Mouse (Mus musculus): ENCODE results near the gene Pogk. TPM values are rescaled to one million over a fixed set of nuclear protein-coding genes. Genes with fewer than 3 reads are reported as not detected.

Pogk gene
- polyA plus RNA-seq, 3 experiments from 2014 or later, result 3.3 to 6.9 (median 4.2) TPM

DNA sequence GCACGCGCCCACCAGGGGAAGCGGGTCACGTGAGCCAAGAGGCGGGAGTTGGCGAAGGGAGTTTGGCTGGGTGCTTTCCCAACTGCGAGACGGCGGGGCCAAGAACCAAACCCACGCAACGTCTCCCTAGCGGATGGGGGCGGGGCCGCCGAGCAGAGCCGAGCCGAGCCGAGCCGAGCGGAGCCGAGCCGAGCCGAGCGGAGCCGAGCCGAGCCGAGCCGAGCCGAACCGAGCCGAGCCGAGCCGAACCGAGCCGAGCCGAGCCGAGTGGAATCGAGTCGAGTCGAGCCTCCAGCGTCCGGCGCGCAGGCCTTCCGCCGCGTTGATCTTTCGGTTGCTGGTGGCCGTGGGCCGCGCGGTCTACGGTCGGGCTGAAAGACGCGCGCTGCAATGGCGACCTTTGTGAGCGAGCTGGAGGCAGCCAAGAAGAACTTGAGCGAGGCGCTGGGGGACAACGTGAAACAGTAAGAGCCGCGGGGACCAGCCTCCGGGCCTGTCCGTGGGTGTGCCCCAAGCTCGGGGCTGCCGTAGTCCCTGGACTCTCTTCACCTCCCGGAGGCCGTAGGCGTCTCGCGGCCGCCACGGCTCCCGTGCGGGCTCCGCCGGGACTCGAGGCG, 30.5 kb downstream of the Pogk start, which contains the start of gene Tada1:
Gene Tada1, plus strand, starts transcription at position 85 of the 617 bp plus-strand sequence.
- ATAC-seq, result peak; percentile 87

DNA sequence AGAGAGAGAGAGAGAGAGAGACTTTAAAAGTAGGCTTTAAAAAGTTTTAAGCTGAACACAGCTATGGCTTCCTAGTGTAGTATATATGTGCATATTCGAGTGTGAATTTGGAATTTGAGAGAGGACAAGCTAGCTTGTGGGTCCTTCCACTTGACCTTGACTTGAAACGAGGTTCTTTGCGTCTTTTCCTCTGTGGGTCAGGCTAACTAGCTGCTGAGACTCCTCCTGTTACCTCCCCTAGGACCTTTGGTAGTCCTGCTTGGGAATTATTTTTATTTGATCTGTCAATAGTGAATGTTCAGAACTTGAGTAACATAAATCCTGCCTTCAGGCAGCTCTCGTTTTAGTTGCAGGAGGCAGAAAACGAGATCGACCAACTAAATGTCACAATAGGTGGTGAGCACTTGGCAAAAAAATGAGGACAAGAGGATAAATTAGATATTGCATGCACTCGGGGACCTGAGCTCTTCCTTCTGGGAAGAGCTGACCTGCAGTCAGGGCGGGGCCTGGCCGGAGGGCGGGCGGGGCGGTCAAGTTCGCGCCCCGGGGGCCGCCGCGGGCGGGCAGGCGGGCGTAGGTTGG, 31.1 kb downstream of the Pogk start:
- no peak for ATAC-seq

DNA sequence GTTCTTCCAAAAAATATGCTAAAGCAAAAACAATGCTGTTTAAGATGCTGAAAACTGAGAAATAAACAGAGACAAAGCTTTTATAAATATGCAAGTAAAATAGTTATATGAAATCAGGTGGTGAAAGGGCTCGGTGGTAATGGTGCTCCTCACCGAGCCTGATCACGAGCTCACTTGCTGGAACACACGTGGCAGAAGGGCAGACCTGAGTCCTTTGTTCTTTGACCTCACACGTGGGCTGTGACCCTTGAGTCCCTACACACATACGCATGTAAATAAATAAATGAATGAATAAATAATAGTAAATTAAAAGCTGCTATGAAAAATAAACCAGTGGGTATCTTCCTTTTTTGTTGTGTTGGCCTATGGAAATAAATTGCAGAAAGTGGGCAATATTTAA, 32.5 kb downstream of the Pogk start:
- no peak for ATAC-seq

DNA sequence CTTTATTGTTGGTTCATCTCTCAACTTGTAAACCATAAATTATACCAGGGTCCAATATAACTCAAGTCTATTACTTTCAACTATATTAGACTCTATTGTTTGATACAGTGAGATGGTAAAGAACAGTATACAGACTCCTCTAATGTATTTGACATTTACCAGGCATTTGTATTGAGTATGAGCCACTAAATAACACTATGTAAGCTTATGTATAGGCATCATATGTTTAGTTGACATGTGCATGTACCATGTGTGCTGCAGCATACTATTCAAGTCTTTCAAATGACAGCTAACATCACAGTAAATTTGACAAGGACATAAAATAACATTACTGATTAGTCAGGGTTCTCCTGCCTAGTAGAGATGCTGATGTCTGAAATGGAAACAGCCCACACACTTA, 46.5 kb downstream of the Pogk start:
- no peak for ATAC-seq

DNA sequence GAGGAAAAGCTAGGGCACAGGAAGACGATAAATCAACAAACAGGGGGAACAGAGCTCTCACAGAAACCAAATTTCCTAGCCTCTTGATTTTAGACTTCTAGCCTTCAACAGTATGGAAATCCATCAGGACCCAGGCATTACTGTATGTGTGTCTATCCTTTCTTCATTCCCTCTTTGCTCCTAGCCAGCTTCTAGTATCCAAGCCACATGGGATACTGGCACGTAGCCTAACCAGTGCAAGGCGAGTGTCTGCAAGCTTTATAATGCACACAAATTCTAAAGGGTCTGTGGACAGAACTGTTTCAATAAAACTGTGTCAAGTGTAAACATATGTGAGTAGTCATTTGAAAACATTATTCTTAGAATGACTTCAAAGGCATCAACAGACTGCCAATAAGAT, 47.0 kb downstream of the Pogk start:
- ATAC-seq, result no peak

DNA sequence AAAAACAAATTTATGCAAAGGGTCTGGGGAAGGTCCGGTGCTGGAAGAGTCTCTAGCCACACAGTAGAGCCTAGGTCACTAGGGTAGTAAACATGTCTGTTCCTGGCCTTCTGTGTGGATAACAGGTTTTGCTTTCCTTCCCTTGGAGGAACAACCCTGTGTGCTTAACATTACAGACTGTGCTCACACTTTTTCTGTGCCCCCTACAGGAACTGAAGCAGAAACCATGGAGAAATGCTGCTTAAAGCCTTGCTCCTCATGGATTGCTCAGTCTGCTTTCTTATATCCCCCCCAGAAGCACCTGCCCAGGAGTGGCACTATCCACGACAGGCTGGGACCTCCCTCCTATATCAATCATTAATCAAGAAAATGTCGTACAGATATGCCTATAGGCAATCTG, 47.8 kb downstream of the Pogk start:
- no peak for ATAC-seq

DNA sequence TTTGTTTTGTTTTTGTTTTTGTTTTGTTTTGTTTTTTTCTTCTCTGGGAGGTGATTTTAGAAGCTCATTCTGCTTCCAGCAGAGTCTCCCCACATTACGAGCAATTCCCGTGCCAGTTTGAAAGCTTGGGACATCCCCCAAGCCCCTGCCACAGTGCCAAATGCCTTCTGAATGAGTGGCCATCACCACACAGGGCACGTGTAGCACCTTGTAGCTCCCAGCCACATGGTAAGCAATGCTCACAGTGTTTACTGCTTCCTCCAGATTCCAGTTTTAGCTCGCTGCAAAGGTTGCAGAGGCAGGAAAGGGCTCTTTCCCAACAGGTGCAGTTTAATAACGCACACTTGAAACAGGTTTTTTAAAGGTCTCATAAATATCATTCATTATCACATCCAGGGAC, 48.8 kb downstream of the Pogk start:
- ATAC-seq, result no peak

DNA sequence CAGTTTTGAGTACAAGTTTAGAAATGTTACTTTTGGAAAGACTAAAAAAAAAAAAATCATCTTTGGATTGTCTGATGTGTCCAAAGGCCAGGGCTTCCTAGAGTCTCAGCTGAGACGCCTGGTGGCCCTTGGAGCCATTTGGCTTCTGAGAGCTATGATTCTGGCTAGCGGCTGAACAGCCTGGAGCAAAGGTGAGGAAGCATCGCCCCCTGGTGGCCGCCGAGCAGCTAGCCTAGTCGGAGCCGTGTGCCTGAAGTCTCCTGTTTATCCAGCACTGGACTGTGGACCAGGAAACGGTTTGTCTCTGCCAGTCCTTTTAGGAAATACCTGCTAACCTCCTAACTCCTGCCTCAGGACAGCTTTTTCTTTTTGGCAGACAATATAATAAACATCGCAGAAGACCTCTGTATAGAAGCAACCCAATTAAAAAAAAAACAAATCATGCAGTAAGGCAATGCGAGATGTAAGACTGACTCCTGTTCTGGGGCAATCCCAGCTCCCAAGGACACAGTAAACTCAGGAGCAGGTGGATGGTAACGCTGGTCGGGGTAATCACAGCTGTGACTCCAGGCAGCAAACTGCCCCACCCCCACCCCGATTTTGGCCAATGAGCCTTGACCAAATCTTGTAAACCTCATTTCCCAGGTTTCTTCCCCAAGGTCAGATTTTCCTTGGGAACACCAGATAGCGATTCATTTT, 49.4 kb downstream of the Pogk start:
- ATAC-seq, result peak; percentile 80

DNA sequence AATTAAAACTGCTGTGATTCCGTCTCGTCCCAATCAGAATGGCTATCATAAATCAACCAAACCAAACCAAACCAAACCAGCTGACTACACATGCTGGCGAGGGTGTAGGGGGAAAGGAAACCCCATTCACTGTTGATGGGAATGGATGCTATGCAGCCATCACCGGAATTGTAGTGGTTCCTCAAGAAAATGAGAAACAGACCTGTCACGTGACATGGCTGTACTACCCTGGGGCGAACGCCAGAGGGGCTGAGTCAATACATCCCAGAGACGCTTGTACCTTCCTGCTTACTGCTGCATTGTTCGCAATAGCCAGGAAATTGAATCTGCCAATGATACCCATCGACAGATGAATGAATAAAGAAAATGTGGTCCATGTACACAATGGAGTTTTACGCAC, 59.9 kb downstream of the Pogk start:
- ATAC-seq, result no peak

DNA sequence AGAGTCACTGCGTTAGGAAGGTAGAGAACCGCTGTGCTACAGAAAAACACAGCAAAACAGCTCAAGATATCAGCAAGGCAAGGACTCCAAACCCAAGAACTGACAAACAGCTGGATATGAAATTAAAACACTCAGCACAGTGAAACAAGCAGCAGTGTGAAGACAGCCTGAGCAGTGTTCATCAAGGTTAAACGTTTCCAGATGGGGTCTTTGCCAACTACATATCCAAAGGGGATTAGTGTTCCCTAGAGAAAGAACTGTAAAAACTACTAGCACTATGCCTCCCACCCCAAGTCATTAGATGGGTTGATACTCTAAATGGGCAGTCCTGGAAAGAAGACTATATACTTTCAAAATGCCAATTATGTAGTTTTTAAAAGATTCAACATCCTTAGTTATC, 60.3 kb downstream of the Pogk start:
- no peak for ATAC-seq

DNA sequence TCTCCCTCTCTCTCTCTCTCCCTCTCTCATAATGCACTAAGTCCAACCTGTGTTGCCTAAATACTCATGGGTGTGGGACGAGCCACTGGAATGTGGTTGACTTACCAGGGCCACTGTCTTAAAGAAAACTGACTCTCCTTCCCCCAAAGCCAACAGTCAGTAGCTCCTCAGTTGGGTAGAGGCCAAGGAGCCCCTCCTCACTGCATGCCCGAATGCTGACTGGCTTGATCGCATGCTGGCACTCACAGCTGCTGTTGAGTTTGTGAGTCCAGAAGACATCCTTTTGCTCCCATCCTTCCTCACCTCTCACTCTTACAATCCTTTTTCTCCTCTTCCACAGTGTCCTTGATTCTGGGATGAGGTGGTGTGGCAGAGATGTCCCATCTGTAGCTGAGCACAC, 62.8 kb downstream of the Pogk start:
- ATAC-seq, result no peak

DNA sequence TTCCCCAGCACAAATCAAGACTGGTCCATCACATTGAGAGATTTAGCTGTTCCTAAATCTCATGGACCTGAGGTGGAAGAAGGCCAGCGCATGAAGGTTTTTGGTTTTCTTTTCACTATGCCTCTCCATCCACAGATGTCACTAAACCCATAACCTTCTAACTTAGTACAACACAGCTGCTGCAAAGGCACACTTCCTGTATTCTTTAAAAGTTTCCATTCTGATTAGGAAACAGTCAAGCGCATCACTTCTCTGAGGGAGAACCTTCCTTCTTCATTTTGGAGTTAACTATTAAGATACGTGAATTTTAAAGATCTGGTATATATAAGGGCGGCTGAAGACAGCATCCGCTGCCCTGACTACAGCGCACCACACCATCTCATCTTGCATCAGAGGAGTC, 64.1 kb downstream of the Pogk start:
- ATAC-seq, result no peak

DNA sequence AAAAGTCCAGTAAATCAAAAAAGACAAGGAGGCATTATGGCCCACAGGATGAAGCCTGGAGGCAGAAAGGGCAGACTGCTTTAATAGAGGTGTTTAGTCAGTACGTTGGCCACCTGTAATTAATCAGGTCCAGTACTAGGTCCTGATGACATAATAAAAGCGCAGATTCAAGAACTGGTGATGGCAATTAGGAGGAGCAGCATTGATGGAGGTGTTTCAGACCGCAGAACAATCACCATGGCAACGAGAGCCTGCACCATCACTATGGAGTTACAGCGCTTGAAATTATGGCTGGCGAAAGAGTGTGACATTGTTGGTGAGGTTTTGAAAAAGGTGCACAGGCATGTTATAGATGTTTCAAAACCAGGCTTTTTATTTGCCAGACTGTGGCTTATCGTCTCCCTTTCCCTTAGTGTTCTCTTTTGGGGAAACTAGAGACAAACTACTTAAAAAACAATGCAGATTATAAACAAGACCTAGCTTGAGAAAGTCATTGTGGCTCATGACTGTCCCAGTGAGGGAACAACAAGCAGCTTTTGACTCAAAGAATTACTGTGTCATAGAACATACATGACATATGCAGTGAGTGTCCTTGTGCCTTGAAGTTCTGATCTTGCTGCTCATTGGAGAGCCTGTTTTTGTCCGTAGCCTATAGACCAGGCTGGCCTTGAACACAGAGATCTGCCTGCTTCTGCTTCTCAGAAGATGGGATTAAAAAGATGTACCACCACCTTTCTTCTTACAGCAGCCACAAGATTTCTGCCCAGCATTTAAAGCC, 65.2 kb downstream of the Pogk start:
- ATAC-seq, result no peak

DNA sequence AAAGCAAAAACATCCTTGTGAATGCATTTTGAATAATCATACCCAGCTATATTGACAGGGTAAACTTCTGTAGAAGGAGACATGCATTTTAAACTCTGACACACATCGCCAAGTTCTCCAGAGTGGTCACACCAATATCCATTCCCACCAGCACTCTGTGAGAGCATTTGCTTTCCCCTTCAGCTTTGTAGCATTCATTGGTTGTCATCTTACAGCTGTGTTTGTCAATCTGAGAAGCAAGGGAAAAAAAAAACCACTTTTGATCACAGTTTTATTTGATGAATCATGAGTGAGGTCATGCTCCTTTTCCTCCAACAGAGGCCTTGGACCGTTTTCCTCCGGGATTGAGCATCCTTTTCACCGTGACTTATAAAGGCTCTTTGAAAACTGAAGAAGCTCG, 66.1 kb downstream of the Pogk start:
- no peak for ATAC-seq

DNA sequence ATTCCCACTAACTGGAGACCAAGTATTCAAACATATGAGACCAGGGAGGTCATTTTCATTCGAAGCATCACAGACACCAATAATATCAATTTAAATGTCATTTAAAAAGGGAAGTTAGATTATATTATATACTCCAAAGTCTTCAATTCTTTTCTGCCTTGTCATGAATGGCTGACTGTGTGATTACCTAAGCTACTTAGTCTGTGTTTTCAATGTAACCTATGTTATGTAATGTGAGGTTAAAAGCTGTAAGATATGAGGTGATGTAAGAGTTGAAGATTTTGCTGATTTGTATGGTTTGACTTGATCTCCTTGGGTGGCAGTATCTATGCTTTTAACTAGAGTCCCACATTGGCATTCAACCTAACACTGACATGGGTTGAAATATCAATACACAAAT, 67.1 kb downstream of the Pogk start:
- no peak for ATAC-seq

DNA sequence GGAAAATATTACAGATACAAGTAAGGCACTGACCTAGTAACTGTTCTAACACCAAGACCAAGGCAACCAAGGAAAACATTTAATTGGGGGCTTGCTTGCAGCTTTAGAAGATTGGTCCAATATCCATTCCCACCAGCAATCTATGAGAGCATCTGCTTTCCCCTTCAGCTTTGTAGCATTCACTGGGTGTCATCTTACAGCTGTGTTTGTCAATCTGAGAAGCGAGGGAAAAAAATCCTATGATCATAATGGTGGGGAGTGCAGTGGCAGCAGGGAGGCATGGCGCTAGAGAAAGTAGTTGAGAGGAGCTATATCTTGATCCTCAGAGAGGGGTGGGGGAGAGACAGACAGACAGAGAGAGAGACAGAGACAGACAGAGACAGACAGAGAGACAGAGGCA, 67.6 kb downstream of the Pogk start:
- ATAC-seq, result no peak

DNA sequence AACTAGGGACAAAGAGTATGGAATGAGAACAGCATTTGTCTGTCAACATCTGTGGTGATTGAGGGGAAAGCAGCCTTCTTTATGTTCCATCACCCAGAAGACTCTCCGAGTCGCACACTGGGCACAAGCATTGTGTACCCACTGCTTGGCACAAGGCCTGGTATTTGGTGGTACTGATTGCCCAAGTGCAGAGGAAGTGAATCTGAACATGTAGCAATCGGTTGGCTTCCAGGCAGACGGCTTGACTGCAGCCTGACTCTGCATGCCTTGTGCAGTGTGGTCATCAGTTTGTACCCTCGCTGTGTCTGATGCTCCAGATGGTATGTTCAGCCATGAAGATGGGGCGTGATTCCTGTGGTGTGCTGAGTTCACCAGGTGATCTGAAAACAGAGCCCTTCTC, 70.6 kb downstream of the Pogk start:
- no peak for ATAC-seq

Other genes starting within 250 kb of the Pogk start
- gene Mael, start 171.1 kb downstream of the Pogk start, polyA plus RNA-seq (2017; shearing (Covaris generic)), result not detected
- gene Ildr2, start 155.7 kb downstream of the Pogk start, polyA plus RNA-seq (2017; shearing (Covaris generic)), result not detected
- gene Tada1, start 30.8 kb downstream of the Pogk start, polyA plus RNA-seq (2017; shearing (Covaris generic)), result 10 to 100 TPM; 37.5 to 52.3 (median 43.1) TPM
- gene Gm4846, start 87.7 kb upstream of the Pogk start, polyA plus RNA-seq (2017; shearing (Covaris generic)), result not detected
- gene Gm4847, start 237.8 kb upstream of the Pogk start, polyA plus RNA-seq (2017; shearing (Covaris generic)), result not detected